Mouse (Mus musculus) right cerebral cortex, postnatal 14 days (tissue): Measurements from ENCODE around the gene Rab26.
A peak's percentile ranks its signal among the peaks of the same experiment; 100 is the strongest.

ENCODE experiments used
- DNase-seq: peaks from one replicate; pipeline ENCODE4 v3.0.0; 2022

The Rab26 gene

DNA sequence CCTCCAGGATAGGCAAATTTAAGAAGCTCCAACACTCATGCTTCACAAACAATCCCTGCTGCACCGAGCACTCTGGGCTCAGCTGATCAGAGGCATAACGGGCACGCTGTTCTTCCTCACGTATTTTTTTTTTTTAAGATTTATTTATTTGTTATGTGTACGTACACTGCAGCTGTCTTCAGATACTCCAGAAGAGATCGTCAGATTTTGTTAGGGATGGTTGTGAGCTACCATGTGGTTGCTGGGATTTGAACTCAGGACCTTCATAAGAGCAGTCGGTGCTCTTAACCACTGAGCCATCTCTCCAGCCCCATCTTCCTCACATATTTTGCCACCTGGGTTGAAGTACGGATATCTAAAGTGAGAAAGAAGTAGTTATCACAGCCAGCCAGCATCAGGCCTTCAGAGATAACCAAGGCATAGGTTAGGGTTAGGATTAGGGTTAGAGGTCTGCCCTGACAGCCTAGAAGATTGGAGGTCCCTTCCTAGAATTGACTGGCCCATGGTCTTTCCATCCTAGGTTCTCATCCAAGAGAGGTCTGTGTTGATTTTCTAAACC lies at the start of gene Rab26:
Rab26 (minus strand) TSS at position 51 of the 559 bp plus-strand sequence.
- no peak for DNase-seq

DNA sequence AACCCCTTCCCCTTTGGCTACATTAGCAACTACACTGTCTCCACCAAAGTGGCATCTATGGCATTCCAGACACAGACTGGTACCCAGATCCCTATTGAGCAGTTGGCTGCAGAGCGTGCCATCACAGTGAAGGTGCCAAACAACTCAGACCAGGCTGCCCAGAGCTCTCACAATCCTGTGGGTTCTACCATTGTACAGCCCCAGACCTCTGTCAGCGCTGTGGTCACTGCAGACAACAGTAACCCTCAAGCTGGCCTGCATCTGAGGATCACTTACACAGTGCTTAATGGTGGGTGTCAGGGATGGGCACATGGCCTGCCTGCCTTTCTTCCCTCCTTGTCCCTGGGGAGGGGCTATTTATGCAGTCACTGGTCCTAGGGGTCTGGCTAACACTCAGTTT lies 46.3 kb upstream of the Rab26 start:
- DNase-seq: no peak

DNA sequence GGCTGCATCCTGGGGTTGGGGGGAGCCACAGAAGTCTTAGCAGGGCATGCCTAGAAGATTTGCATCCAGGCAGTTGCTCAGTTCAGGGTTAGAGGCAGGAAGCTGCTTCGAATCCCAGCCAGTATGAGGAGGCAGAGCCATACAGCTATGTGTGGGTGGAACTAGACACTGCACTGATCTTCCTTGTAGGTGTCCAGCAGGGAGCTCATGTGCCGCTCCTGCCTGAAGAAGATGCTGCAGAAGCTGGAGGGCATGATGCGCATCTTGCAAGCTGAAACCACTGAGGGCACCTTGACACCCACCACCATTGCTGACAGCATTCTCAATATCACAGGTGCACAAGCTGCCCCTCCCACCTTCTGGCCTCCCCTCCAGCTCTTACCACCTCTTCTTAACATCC lies 45.5 kb upstream of the Rab26 start:
- DNase-seq: no peak

- no peak for DNase-seq
Measured at GRCm38 (mm10) chr17:24573811-24574210, 39.8 kb upstream of the Rab26 start.

DNA sequence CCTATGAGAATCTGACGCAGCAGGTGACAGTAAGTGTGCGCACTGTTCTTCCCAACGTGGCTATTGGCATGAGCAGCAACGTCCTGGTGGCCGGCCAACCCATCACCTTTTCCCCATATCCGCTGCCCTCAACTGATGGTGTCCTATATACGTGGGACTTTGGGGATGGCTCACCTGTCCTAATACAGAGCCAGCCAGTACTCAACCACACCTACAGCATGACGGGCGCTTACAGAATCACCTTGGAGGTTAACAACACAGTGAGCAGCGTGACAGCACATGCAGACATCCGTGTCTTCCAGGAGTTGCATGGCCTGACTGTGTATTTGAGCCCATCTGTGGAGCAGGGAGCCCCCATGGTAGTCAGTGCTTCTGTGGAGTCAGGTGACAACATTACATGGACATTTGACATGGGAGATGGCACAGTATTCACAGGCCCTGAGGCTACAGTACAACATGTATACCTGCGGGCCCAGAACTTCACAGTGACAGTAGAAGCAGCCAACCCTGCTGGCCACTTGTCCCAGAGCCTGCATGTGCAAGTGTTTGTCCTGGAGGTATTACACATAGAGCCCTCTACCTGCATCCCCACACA lies 38.7 kb upstream of the Rab26 start:
- no peak for DNase-seq

- DNase-seq: no peak
Measured at GRCm38 (mm10) chr17:24569837-24570236, 35.8 kb upstream of the Rab26 start.

DNA sequence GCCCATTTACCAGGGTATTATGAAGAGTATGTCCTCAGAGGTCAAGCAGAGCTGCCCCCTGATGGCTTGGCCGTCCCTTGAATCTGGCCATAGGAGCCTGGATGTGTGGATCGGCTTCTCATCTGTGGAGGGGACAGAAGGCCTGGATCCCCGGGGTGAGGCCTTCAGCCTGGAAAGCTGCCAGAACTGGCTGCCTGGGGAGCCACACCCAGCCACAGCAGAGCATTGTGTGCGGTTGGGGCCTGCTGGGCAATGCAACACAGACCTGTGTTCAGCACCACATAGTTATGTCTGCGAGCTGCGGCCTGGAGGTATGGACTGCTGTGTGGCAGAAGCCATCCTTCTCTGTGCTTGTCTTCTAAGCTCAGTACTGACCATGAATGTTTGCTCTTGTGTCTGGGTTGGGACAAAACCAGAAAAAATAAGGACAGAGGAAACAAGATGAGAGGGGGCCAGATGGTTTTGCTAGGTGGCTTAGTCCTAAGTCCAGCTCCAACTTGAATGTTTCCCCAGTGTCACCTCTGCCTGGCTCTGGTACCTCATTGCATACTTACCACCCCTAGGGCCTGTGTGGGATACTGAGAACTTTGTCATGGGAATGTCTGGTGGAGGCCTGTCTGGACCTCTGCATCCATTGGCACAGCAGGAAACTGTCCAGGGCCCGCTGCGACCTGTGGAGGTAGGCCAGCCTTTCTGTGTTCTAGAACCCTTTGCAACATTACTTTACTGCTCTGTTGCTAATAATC lies 33.2 kb upstream of the Rab26 start:
- no peak for DNase-seq

DNA sequence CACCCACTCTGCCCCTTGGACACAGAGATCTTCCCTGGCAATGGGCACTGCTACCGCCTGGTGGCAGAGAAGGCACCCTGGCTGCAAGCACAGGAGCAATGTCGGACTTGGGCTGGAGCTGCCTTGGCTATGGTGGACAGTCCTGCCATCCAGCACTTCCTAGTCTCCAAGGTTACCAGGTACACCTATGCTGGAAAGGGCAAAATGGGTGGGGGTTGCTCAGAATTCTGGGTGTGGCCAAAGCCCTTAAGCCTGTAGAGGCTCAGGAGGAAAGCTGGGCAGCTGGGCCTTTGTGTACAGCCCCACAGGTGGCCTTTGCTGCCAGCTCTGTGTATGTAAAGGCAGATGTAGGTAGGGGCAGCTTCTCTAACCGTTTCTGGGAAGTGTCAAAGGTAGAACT lies 31.8 kb upstream of the Rab26 start:
- DNase-seq: no peak

DNA sequence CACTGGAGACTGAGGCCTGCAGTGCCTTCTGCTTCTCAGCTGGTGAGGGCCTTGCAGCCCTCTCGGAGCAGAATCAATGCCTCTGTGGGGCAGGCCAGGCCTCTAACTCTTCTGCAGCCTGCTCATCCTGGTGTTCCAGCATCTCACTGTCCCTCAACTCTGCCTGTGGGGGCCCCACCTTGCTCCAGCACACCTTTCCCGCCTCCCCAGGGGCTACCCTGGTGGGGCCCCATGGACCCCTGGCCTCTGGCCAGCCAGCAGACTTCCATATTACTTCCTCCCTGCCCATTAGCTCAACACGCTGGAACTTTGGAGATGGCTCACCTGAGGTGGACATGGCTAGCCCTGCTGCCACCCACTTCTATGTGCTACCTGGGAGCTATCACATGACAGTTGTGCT lies 31.1 kb upstream of the Rab26 start:
- DNase-seq: no peak

DNA sequence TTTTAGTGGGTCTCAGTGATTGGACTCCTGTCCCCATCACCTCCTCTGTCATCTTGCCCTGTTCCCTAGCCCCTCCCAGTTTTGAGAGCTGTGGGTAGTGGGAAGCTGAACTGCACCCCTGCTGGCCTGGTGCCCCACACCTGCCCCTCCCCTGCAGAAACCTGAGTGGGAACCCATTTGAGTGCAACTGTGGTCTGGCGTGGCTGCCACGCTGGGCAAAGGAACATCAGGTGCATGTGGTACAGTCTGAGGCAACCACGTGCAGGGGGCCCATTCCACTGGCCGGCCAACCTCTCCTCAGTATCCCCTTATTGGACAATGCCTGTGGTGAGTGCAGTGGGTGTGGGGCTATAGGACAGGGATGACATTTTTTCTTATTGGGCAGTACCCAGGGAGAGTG lies 30.4 kb upstream of the Rab26 start:
- no peak for DNase-seq

GRCm38 (mm10) chr17:24563638-24564037 lies 29.6 kb upstream of the Rab26 start:
- DNase-seq: no peak

- DNase-seq: no peak
Measured at GRCm38 (mm10) chr17:24561592-24561991, 27.6 kb upstream of the Rab26 start.

DNA sequence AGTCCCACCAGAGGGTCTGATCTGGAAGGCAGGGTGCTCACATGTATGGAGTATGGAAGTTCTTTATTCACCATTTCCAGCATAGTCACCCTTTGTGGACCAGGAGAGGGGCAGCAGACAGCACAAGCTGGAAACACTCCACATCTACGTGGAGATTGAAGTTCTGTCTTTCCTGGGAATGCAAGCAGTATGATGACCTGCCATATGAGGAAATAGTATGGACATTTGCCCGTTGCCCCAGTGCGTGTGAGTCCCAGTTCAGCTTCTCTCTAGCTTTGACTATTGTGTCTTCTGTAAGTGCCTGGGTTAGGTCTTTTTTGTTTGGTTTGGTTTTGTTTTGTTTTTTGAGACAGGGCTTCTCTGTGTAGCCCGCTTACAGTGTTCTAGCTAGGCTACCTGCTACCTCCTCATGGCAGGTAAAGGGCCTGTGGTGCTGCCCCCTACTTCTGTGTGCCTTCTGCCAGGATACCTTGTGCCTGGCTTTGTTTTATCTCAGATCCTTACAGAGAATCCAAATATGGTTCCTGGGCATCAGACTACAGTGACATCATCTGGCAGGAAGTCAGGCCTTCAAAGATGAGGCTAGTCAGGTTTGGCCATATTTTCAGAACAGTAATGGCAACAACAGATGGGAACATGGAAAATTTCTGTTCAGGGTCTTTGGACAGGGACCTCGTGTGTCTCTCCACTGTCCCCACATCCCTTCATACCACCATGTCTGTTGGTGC lies 26.5 kb upstream of the Rab26 start:
- no peak for DNase-seq

- no peak for DNase-seq
Measured at GRCm38 (mm10) chr17:24559146-24559545, 25.1 kb upstream of the Rab26 start.

GRCm38 (mm10) chr17:24558600-24559099 lies 24.6 kb upstream of the Rab26 start:
- no peak for DNase-seq

GRCm38 (mm10) chr17:24557091-24557490 lies 23.1 kb upstream of the Rab26 start:
- DNase-seq: no peak

DNA sequence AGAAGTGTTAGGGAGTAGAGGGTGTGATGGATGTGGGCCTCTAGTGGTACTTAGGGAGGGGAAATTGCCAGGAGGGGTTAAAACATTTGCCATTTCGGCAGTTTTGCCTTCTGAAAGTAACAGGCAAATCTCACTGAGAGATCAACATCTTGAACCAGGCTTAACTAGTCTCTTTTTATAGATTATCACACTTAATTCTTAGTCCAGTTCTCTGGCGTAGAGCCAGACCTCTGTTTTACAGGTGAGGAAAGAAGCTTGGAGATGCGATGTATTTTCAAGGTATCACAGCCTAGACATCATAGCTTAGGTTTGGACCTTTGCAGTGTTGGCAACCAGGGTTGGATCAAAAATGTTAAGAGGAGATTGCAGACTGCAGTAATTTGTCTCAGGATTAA lies 17.0 kb upstream of the Rab26 start:
- DNase-seq: no peak

DNA sequence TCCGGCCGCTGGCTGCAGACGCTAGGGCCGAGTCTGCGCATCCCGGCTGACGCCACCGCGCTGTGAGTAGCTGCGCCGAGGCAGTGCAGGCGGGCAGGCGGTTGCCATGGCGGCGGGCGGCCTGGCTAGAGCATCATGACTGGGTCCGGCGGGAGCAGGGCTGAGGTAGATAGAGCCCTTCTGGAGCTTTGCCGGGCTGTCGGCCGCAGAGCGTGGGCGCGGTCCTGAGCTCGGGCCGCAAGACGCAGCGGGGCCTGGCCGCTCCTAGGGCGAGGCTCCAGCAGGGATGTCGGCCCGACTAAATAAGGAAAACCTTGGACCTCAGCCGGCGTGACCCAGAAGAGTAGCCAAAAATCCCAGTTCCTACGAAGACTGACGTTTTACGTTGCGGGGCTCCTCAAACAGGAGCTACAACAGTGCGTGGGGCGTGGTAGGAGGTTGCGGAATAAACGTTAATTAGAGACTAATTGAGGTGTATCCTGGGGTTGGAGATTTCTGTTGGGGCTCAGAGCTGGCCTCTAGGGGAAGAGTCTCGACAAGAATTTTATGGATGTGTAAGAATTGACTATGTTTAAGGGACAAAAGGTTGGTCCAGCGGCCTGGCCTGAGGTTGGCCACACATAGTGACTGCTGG lies 16.5 kb upstream of the Rab26 start:
- peak; percentile 81 for DNase-seq

GRCm38 (mm10) chr17:24549618-24550415 lies 15.8 kb upstream of the Rab26 start, which contains the start of gene Pkd1:
Gene Pkd1, plus strand, starts transcription at chr17:24549834.
- peak; percentile 95 for DNase-seq

- no peak for DNase-seq
Measured at GRCm38 (mm10) chr17:24548921-24549617, 15.1 kb upstream of the Rab26 start.

GRCm38 (mm10) chr17:24548435-24548834 lies 14.4 kb upstream of the Rab26 start:
- no peak for DNase-seq

DNA sequence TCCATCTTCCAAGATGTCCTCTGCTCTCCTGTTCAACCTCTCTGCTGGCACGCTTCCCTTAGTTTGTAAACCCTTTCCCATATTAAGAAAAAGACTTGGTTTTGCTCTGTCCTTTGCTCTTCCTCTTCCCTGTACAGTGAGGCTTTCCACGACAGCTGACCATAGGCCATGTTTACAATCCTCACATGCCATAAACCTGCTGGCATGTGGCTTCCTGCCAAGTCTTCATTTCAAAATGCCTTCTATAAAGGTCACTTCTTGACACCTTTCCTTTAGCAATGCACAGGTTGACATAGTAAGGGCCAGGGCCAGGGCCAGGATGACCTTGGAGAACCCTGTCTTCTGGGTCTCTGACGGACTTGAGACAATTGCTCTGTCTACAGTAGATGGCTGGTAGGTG lies 12.2 kb upstream of the Rab26 start:
- no peak for DNase-seq
